Mouse (Mus musculus) lung, embryonic 14.5 days (tissue): ENCODE data around the gene Gm20604. TPM values are rescaled to one million over a fixed set of nuclear protein-coding genes. Genes with fewer than 3 reads are reported as not detected.

Source experiments
- ATAC-seq: fragments of 200-750 bp; cut with Nextera tagmentation; 2 replicates; pipeline ENCODE4 v1.8.0; 2017; ENCODE audit warnings: mild to moderate bottlenecking, moderate TSS enrichment, moderate library complexity; ENCODE audit not compliant: insufficient read depth
- DNase-seq: peaks from one replicate; pipeline ENCODE4 v3.0.0-alpha.2; 2015
- H3K27ac ChIP-seq: fragments of 300-500 bp; sonication (generic); 2 replicates; pipeline ENCODE4 v1.5.1; 2014; ENCODE audit warnings: low read depth, mild to moderate bottlenecking, moderate library complexity
- H3K27me3 ChIP-seq: fragments of 300-500 bp; sonication (generic); 2 replicates; pipeline ENCODE4 v1.6.1; 2014; ENCODE audit warnings: low read length, control low read depth; ENCODE audit not compliant: insufficient read depth
- H3K36me3 ChIP-seq: fragments of 300-500 bp; sonication (generic); 2 replicates; pipeline ENCODE4 v1.6.1; 2014; ENCODE audit warnings: control low read depth; ENCODE audit not compliant: insufficient read depth
- H3K4me1 ChIP-seq: fragments of 300-500 bp; sonication (generic); 2 replicates; pipeline ENCODE4 v1.6.1; 2014; ENCODE audit warnings: antibody characterized with exemption, control low read depth; ENCODE audit not compliant: insufficient read depth
- H3K4me2 ChIP-seq: fragments of 300-500 bp; sonication (generic); 2 replicates; pipeline ENCODE4 v1.6.1; 2014; ENCODE audit warnings: mild to moderate bottlenecking
- H3K4me3 ChIP-seq: fragments of 300-500 bp; sonication (generic); 2 replicates; pipeline ENCODE4 v1.5.1; 2014; ENCODE audit warnings: low read depth, low read length
- H3K9ac ChIP-seq: fragments of 300-500 bp; sonication (generic); 2 replicates; pipeline ENCODE4 v1.6.1; 2014
- H3K9me3 ChIP-seq: fragments of 300-500 bp; sonication (generic); 2 replicates; pipeline ENCODE4 v1.6.1; 2016; ENCODE audit warnings: low read depth, low read length, control low read depth
- CTCF ChIP-seq: IDR thresholded peaks from 2 replicates; pipeline ENCODE4 v1.5.1; 2016; ENCODE audit warnings: antibody characterized with exemption, low read depth
- WGBS: fragments of 180-500 bp; shearing (Covaris S2); extraction: QIAGEN DNeasy Blood & Tissue Kit; methylation state at CpG from one replicate; pipeline ENCODE4 v1.1.7; 2014; 5-methylcytosine and 5-hydroxymethylcytosine counted together
- polyA plus RNA-seq: library from polyadenylated mRNA; unstranded; fragments of >200 nt; fragmentation: Nextera tagmentation; extraction: Ambion mirVana; gene quantifications from 2 replicates; pipeline ENCODE4 v1.2.1, GENCODE M21; 2014

The Gm20604 gene
- polyA plus RNA-seq, 1 experiment from 2014 or later, result 27.4 TPM

DNA sequence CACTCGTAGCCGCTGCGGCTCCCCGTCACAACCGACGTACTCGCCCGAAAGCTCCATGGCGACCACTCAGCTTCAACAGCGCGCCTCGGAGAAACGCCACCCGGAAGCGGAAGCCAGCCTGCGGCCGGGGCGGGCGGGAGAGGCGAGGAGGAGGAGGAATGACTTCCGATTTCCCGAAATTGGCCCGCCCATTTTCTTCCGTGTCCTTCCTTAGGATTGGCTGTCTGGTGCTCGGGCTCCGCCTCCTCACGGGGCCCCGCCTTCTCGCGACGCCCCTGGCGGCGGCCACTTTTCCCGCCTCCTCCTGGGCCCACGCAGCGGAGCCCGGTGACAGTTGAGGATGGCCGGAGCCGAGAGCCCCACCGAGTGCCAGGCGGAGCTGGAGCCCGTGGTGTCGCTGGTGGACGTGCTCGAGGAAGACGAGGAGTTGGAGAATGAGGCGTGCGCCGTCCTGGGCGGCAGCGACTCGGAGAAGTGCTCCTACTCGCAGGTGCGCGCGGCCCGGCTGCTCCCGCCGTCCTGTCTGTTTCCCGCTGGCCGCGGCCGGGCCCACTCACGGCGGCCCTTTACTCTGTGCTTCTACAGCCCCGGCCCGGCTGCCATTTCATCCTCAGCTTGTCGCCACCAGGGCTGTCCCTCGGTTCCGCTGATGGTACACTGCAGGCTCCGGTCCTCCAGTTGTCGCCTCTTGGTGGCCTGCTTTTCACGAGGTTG, 626 bp downstream of the Gm20604 start, which contains the start of the genes Gm28051, Gon7 and Ubr7:
Gene Gm28051, minus strand, starts transcription at position 77 of the 714 bp plus-strand sequence.
Gene Gon7, minus strand, starts transcription at position 115 of the 714 bp plus-strand sequence.
Gene Ubr7, plus strand, starts transcription at position 279 of the 714 bp plus-strand sequence.
- Histone ChIP-seq H3K27ac (peak within 1 kb of the TSS; percentile 90), H3K27me3 (no peaks in the 10 kb centered on the region), H3K4me1 (peaks cover 7% of the 10 kb centered on the region), H3K4me2 (peak within 1 kb of the TSS; percentile 93), H3K9me3 (no peaks in the 10 kb centered on the region), H3K9ac (peak within 1 kb of the TSS; percentile 71), H3K4me3 (peak within 1 kb of the TSS; percentile 83), H3K36me3 (peaks cover 17% of the 10 kb centered on the region)
- peak; percentile 99 for DNase-seq
- under 1% methylated on average over 73 of the region's 73 CpGs for WGBS
- TF ChIP-seq CTCF, result peak; percentile 58
- ATAC-seq, result peak; percentile 96

DNA sequence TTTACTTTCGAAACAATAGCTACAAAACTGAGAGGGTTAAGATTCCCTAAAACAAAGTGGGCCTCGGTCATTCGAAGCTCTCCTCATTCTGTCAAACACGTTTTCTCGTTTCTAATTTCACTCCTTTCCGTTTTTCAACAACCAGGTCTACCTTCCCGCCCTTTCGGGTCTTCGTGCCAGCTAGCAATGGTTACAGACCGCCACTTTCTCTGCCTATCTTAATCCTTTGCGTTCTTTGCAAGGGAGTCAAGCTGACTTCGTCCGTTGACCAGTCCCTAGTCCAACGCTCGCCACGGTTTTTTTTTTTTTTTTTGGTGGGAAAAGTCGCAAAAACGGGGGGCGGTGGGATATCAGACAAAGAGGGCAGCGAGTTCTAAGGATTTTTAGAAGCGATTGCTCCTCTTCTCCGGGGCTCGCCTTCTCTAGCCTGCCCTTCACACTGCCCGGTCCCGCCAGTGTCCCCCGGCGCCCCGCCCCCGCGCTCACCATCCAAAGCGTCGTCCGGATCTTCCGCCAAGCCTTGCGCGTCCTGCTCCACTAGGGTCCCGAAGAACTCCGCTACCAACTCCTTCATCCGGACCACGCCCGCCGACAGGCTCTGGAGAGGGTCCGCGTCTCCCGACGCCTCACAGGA, 1.3 kb downstream of the Gm20604 start:
- WGBS, result 1% methylated on average over 46 of the region's 46 CpGs
- no peak for DNase-seq
- Histone ChIP-seq H3K4me3 (peak overlapping the region; percentile 83), H3K9ac (peak overlapping the region; percentile 64), H3K27me3 (no peaks in the 10 kb centered on the region), H3K27ac (peak overlapping the region; percentile 90), H3K4me1 (peaks cover 7% of the 10 kb centered on the region), H3K9me3 (no peaks in the 10 kb centered on the region), H3K36me3 (0 out of 2 replicates have a peak, but pooled peaks cover 16% of the 10 kb centered on the region), H3K4me2 (peak overlapping the region; percentile 93)
- peak; percentile 85 for ATAC-seq
- no peak for TF ChIP-seq CTCF

DNA sequence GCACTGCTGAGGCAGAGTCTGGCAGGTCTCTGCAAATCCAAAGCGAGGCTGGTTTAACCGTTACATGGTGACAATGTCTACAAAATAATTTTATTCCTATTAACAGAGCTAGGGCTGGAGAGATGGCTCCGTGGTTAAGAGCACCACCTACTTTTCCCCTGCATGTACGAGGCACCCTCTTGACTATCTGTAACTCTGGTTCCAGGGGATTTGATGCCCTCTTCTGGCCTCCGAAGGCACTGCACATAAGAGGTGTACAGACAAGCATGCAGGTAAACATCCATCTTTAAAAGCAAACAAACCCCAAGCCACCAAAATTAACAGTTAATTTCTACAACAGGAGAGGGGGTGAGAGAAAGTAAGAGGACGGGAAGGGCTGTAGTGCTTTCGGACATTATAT, 2.2 kb downstream of the Gm20604 start:
- peak overlapping the region; percentile 64 for H3K9ac ChIP-seq
- TF ChIP-seq CTCF, result peak; percentile 57
- no peak for ATAC-seq

DNA sequence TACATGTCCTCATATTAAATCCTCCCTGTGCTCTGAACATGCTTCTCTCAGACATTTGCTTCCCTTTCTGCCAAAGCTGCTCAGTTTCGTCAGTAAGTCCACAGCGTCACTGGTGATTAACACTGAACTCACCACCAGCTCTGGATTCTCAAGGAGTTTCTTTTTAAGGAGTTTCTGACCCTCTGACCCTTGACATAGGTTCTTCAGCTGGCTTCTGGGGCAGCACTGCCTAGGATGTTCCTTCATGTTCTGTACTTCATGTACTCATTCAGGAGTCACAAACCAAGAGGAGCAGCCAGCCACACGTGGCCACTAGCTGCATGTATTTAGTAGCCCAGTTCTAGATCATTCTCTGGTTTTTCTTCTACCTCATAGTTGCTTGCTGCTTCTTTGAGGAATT, 10.2 kb downstream of the Gm20604 start:
- DNase-seq (no peak), ATAC-seq (no peak)
- H3K27ac ChIP-seq, result no peak overlapping the region
- H3K9ac ChIP-seq, result no peak overlapping the region
- H3K4me3 ChIP-seq, result no peak overlapping the region
- H3K4me1 ChIP-seq, result no peaks in the 10 kb centered on the region; the same call in 1 of the 2 replicates
- peaks cover 14% of the 10 kb centered on the region; the same call in 1 of the 2 replicates for H3K36me3 ChIP-seq
- no peaks in the 10 kb centered on the region for H3K9me3 ChIP-seq
- TF ChIP-seq CTCF, result no peak
- no peak overlapping the region for H3K4me2 ChIP-seq
- no peaks in the 10 kb centered on the region for H3K27me3 ChIP-seq
- WGBS, result 81% methylated on average over 3 of the region's 3 CpGs

More for the DNA sequence above, 2.2 kb downstream of the Gm20604 start:
- peak overlapping the region; percentile 83 for H3K4me3 ChIP-seq
- no peaks in the 10 kb centered on the region for H3K9me3 ChIP-seq
- H3K27ac ChIP-seq, result no peak overlapping the region
- peak; percentile 48 for DNase-seq
- 0 out of 2 replicates have a peak, but pooled peaks cover 11% of the 10 kb centered on the region for H3K36me3 ChIP-seq
- no peaks in the 10 kb centered on the region for H3K27me3 ChIP-seq
- peak overlapping the region; percentile 93 for H3K4me2 ChIP-seq
- WGBS, result 64% methylated on average over 7 of the region's 7 CpGs
- peaks cover 7% of the 10 kb centered on the region for H3K4me1 ChIP-seq

DNA sequence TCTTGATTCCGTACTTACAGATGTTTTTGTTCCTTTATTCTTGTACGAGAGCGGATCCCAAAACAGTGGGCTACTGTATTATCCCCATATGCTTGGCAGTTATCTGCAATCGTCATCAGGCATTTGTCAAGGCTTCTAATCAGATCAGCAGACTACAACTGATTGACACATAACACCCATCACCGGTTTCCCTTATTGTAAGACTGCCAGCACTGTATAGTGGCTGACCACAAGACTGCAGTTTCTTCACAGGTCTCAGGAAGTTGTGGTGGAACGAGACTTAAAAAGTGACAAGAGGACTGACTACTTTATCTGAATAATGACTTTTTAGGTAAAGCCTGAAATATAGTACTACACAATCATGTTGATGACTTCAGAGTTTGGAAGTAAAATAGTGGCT, 13.6 kb downstream of the Gm20604 start:
- DNase-seq, result peak; percentile 22
- Histone ChIP-seq H3K4me2 (peak overlapping the region; percentile 84), H3K9me3 (no peaks in the 10 kb centered on the region), H3K36me3 (peaks cover 17% of the 10 kb centered on the region; the same call in 1 of the 2 replicates), H3K27ac (no peak overlapping the region), H3K4me3 (peak overlapping the region; percentile 84), H3K9ac (peak overlapping the region; percentile 9; the same call in 1 of the 2 replicates), H3K27me3 (no peaks in the 10 kb centered on the region), H3K4me1 (peaks cover 7% of the 10 kb centered on the region)
- ATAC-seq, result no peak
- TF ChIP-seq CTCF, result no peak
- 51% methylated on average over 6 of the region's 6 CpGs for WGBS

DNA sequence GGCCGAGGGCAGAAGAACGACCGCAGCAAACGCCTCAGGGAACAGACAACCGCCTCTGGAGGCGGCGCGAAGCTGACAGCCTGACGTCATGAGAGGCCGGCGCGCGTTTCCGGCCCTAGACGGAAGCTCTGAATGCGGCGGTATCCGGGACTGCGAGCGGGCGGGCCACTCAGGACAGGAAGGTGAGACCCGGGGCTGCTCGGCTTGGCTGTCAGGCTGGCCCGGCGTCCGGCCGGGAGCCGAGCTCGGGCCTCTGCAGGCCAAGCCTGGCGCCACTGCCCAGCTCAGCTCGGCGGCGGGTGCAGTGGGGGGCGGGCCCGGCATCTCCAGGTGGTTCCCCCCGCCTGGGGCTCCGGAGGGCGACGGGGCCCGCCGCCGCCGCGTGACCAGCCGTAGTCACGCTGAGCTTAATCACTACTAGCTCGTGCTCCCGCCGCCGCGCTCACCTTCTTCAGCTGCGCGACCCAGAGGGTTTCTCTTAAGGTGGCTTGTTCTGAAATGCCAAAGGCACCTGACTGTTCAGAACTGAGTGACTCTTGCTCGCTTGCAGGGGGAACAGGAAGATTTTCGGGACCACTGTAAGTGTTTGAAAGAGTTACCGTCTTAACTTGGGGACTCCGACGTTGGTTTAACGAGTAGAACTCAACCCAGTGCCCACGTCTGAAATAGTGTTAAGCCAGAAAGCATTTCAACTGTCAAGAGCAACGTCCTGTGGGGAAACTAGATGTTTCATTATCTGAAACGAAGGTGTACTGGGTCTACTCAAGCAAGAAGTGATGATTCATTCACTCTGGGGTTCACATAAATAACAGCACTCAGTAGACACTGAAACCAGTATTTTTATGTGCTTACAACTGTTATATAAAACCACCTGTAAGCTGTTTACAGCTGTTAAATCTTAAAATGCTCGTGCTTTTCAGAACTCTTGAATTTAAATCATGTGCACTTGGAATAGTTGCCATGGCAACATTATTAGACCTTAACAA, 14.6 kb downstream of the Gm20604 start, which contains the start of the genes Moap1 and Tmem251:
Gene Moap1, minus strand, starts transcription at position 73 of the 986 bp plus-strand sequence.
Gene Tmem251, plus strand, starts transcription at position 174 of the 986 bp plus-strand sequence.
- Histone ChIP-seq H3K36me3 (peaks cover 14% of the 10 kb centered on the region; the same call in 1 of the 2 replicates), H3K9ac (peak within 1 kb of the TSS; percentile 78), H3K27me3 (no peaks in the 10 kb centered on the region), H3K4me2 (peak within 1 kb of the TSS; percentile 84), H3K27ac (peak within 1 kb of the TSS; percentile 87), H3K4me1 (peaks cover 7% of the 10 kb centered on the region), H3K9me3 (no peaks in the 10 kb centered on the region), H3K4me3 (peak within 1 kb of the TSS; percentile 84)
- under 1% methylated on average over 62 of the region's 63 CpGs for WGBS
- DNase-seq, result peak; percentile 95
- peak; percentile 98 for ATAC-seq
- TF ChIP-seq CTCF, result no peak
